Mouse (Mus musculus) kidney, embryonic 14.5 days (tissue): ENCODE results near the gene Snx11. TPM values are rescaled to one million over a fixed set of nuclear protein-coding genes. Genes with fewer than 3 reads are reported as not detected.

ENCODE experiments used
- ATAC-seq: fragments of 200-750 bp; cut with Nextera tagmentation; 2 replicates; pipeline ENCODE4 v1.8.0; 2017; ENCODE audit warnings: moderate number of reproducible peaks, mild to moderate bottlenecking, moderate TSS enrichment, moderate library complexity; ENCODE audit not compliant: low FRiP score, low TSS enrichment
- H3K27ac ChIP-seq: fragments of 300-500 bp; sonication (generic); 2 replicates; pipeline ENCODE4 v1.5.1; 2014; ENCODE audit warnings: low read depth, mild to moderate bottlenecking, low read length, moderate library complexity, mixed read lengths
- H3K27me3 ChIP-seq: fragments of 300-500 bp; sonication (generic); 2 replicates; pipeline ENCODE4 v1.6.1; 2014; ENCODE audit warnings: mild to moderate bottlenecking, low read length; ENCODE audit not compliant: control insufficient read depth, insufficient read depth
- H3K36me3 ChIP-seq: fragments of 300-500 bp; sonication (generic); 2 replicates; pipeline ENCODE4 v1.6.1; 2014; ENCODE audit warnings: low read length, mixed read lengths; ENCODE audit not compliant: control insufficient read depth, insufficient read depth
- H3K4me1 ChIP-seq: fragments of 300-500 bp; sonication (generic); 2 replicates; pipeline ENCODE4 v1.6.1; 2014; ENCODE audit warnings: low read length, mixed read lengths; ENCODE audit not compliant: control insufficient read depth, insufficient read depth
- H3K4me2 ChIP-seq: fragments of 300-500 bp; sonication (generic); replicated peaks from 2 replicates; pipeline ENCODE4 v1.6.1; 2014; ENCODE audit warnings: low read depth, mild to moderate bottlenecking, low read length
- H3K4me3 ChIP-seq: fragments of 300-500 bp; sonication (generic); 2 replicates; pipeline ENCODE4 v1.5.1; 2014; ENCODE audit warnings: mild to moderate bottlenecking, low read length
- H3K9ac ChIP-seq: fragments of 300-500 bp; sonication (generic); 2 replicates; pipeline ENCODE4 v1.6.1; 2014; ENCODE audit warnings: low read depth, mild to moderate bottlenecking, low read length, moderate library complexity
- H3K9me3 ChIP-seq: fragments of 300-500 bp; sonication (generic); 2 replicates; pipeline ENCODE4 v1.6.1; 2016; ENCODE audit warnings: low read length; ENCODE audit not compliant: control insufficient read depth
- WGBS: fragments of 180-500 bp; shearing (Covaris S2); extraction: QIAGEN DNeasy Blood & Tissue Kit; methylation state at CpG from one replicate; pipeline ENCODE4 v1.1.7; 2014; 5-methylcytosine and 5-hydroxymethylcytosine counted together
- polyA plus RNA-seq: library from polyadenylated mRNA; unstranded; fragments of >200 nt; fragmentation: Nextera tagmentation; extraction: Ambion mirVana; gene quantifications from 2 replicates; pipeline ENCODE4 v1.2.1, GENCODE M21; 2014

The Snx11 gene
- 8.6 and 10.2 TPM in 2 replicates for polyA plus RNA-seq

DNA sequence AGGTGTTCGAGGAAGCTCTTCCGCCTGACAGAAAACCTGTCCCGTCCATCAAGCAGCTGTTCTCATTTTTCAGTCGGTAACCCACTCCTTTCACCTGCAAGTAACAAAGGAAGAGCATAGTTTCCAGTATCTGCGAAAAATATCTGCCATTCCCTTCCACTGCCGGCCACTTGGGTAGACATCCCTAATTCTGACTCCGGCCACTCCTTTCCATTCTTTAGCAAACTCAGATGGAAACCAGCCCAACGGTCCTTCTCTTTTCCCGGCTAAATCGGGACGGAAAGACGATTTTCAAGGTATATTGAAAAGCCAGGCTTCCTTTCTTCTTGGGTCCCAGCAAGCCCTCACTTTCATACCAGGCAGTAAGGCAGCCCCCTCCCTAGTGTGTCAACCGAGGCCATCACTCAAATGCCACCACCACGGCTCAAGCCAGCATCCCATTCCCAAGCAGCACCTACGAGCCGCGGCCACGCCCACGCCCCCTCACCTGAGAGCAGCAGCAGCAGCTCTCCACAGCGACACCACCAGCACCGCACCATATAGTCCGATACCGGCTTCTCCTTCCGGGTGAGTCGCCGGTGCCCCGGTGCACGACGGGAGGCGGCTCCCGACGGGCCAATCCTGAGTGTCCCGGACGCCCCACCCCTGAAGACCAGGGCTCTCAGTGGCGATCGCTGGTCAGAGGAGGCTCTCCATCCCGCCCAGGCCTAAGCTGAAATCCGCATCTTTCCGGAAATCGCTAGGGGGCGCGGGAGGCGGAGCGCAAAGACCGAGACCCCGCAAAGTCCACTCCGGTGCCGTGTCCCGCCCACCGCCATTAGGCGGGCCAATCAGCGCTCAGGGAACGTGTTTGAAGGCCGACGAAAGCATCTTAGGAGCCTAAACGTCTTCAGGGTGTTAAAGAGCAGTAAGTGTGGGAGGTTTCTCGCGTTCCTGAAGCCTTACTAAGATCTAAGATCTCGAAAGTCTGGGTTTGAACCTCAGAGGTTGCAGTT lies at the start of gene Snx11:
Snx11 (minus strand) TSS at position 592 of the 995 bp plus-strand sequence.
- ATAC-seq = peak; percentile 100
- Histone ChIP-seq H3K36me3 (peaks cover 12% of the 10 kb centered on the region), H3K27ac (peak within 1 kb of the TSS; percentile 65; the same call in 1 of the 2 replicates), H3K4me1 (peaks cover 13% of the 10 kb centered on the region), H3K27me3 (no peaks in the 10 kb centered on the region), H3K9me3 (no peaks in the 10 kb centered on the region), H3K9ac (peak within 1 kb of the TSS; percentile 58), H3K4me2 (peak within 1 kb of the TSS; percentile 83), H3K4me3 (peak within 1 kb of the TSS; percentile 75)
- WGBS = under 1% methylated on average over 59 of the region's 59 CpGs

DNA sequence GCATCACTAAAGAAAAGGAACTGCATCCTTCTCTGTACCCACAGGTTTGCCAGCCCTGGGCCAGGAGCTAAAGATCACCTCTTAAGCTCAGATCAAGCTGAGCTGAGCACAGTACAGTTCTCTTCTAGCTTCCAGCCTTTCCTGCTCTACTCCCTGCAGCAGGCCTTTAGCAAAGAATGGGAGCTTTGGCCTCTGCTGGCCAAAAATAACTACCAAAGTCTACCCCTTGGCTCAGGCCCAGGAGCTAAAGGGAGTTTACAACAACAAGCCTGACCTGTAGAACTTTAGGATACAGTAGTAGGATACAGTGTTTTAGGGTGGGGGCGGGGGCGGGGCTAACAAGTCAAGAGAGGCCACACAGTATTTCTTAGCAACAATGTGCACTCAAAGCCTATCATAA lies 49.1 kb upstream of the Snx11 start:
- ATAC-seq = no peak
- Histone ChIP-seq H3K27ac (no peak overlapping the region; the same call in 1 of the 2 replicates), H3K27me3 (no peaks in the 10 kb centered on the region), H3K4me2 (peak overlapping the region; percentile 87), H3K9ac (peak overlapping the region; percentile 40; the same call in 1 of the 2 replicates), H3K4me3 (peak overlapping the region; percentile 80; the same call in 1 of the 2 replicates), H3K4me1 (peaks cover 61% of the 10 kb centered on the region), H3K36me3 (peaks cover 32% of the 10 kb centered on the region), H3K9me3 (no peaks in the 10 kb centered on the region)
- 46% methylated on average over 2 of the region's 2 CpGs for WGBS

DNA sequence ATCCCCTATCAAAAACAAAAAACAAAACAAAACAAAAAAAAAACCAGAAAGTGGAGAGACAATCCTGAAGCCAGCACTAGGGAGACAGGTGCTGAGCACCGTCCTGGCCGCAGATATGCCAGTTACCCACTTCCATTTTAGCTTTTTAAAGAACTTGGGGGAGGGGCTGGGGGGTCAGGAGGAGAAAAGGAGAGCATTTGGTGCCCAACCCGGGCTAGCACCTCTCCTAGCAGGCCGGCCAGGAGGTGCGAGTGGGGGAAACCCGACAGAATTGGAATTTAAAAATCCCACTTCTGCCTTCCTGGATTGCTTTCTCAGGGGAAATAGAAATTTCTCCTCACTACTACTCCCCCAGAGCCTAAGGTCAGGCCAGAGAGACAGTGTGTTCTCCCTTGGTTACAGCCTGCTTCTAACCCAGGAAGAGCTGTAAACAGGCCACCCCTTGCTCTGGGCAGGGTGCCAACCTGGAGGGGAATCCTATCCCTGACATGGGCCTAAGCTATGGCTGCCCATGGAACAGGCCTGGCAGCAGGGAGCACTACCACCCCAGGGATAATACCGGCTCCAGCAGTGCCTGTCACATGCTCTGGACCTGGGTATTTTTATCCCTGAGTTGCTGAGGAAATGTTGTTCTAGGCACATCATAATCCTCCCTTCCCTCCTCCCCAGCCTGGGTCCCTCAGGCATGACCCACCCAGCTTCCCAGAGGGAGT lies 47.6 kb upstream of the Snx11 start:
- Histone ChIP-seq H3K36me3 (peaks cover 48% of the 10 kb centered on the region), H3K9me3 (no peaks in the 10 kb centered on the region), H3K4me2 (peak overlapping the region; percentile 93), H3K27ac (peak overlapping the region; percentile 86), H3K4me3 (peak overlapping the region; percentile 55; the same call in 1 of the 2 replicates), H3K27me3 (no peaks in the 10 kb centered on the region), H3K9ac (peak overlapping the region; percentile 45; the same call in 1 of the 2 replicates), H3K4me1 (peaks cover 61% of the 10 kb centered on the region)
- WGBS = 23% methylated on average over 7 of the region's 7 CpGs
- no peak for ATAC-seq

DNA sequence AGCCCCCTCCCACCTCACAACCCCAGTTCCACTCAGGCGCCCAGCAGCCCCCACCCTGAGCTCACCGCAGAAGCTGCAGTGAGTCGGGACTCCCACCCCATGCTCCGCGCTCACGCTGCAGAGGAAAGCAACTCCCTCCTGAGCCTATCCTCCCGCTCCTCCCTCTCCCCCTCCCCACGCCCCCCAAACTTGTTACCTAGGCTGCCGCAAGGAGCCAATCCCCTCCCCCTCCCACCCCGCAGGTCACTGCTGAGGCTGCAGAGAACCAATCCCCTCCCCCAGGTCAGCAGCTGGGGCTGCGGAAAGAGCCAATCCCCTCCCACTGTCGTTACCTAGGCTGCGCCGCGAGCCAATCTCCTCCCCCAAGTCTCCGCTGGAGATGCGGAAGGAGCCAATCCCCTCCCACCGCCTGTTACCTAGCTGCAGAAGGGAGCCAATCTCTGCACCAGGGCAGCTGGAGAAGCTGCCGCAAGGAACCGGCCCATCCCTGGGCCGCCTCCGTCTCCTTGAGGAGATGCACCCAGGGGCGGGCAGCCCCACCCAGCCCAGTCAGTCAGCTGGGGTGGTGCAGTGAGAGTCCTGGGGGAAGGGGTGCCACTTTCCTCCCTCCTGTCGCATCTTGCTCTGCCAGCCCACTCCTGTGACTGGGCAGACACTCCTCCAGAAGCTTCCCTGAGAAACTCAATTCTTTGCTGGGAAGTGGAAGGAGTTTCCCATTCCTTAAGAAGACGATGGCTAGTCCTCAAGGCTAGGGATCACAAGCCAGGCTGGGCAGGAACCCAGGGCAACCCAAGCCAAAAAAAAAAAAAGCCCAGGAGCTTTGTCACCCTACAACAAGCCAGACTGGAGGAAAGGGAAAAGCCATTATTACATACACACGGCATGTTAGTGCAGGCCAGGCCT lies 46.8 kb upstream of the Snx11 start:
- peak; percentile 92 for ATAC-seq
- H3K4me3 ChIP-seq = peak overlapping the region; percentile 55
- H3K27ac ChIP-seq = peak overlapping the region; percentile 86
- H3K4me1 ChIP-seq = peaks cover 61% of the 10 kb centered on the region
- peak overlapping the region; percentile 73 for H3K9ac ChIP-seq
- peaks cover 56% of the 10 kb centered on the region for H3K36me3 ChIP-seq
- under 1% methylated on average over 21 of the region's 26 CpGs for WGBS
- H3K9me3 ChIP-seq = no peaks in the 10 kb centered on the region
- H3K27me3 ChIP-seq = no peaks in the 10 kb centered on the region
- H3K4me2 ChIP-seq = peak overlapping the region; percentile 93

DNA sequence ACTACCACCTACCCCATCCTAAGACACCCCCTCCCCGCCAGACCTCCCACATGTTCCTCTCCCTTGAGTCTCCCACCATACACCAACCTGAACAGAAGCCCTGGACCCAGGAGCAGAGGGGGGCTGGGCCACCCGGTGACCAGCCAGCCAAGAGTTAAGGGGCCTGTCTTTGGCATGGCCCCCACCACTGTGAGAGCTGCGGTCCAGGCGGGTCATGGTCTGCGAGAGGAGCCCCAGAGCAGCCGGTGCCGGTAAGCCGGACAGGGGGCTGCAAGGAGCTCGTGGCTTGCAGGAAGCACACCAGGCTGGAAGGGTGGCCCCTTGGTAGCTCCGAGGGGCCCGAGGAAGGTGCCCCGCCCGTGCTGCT lies 46.1 kb upstream of the Snx11 start:
- peak overlapping the region; percentile 55 for H3K4me3 ChIP-seq
- no peak; the same call in none of the 2 replicates for ATAC-seq
- H3K4me2 ChIP-seq = peak overlapping the region; percentile 93
- peak overlapping the region; percentile 73 for H3K9ac ChIP-seq
- peaks cover 63% of the 10 kb centered on the region for H3K36me3 ChIP-seq
- H3K4me1 ChIP-seq = peaks cover 57% of the 10 kb centered on the region
- H3K27ac ChIP-seq = peak overlapping the region; percentile 74
- no peaks in the 10 kb centered on the region for H3K9me3 ChIP-seq
- 7% methylated on average over 12 of the region's 13 CpGs for WGBS
- no peaks in the 10 kb centered on the region for H3K27me3 ChIP-seq

DNA sequence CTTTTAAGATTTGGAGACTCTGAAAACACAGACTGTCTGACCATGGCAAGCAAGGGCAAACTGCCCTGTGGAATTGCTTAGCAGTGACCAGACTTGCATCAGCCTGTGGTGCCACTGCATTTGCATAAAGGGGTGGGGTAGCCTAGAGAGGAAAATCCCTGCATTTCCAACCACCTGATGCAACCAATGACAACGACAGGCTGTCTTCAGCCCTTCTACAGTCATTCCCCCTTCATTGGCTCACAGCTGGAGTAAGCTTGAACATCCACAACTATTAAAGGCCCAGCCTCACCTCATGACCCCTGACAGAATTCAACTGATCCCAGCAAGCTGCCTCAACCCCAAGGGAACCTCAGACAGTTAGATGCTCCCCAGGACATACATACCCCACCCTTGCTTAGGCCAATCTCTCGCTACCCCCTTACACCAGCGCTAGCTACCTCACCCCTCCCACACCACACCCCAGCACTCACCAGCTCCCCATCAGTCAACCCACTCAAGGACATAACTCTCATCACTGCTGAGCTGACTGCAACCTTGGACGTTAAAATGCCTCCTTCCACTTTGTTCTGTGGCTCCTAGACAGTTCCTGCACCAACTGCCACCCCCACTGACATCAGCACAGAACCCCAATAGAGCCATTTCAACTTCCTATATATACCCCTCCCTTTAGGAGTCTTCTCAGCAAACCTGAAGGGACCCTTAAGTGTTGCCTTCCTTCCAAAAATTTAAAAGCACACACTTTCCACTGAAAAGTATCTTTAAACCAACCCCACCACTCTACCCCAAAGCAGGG lies 45.5 kb upstream of the Snx11 start:
- Histone ChIP-seq H3K4me1 (peaks cover 51% of the 10 kb centered on the region), H3K27me3 (no peaks in the 10 kb centered on the region), H3K27ac (peak overlapping the region; percentile 74; the same call in 1 of the 2 replicates), H3K4me3 (peak overlapping the region; percentile 55), H3K9me3 (no peaks in the 10 kb centered on the region), H3K9ac (peak overlapping the region; percentile 73; the same call in 1 of the 2 replicates), H3K4me2 (peak overlapping the region; percentile 93), H3K36me3 (peaks cover 69% of the 10 kb centered on the region)
- ATAC-seq = no peak
- WGBS = 47% methylated on average over 4 of the region's 4 CpGs

DNA sequence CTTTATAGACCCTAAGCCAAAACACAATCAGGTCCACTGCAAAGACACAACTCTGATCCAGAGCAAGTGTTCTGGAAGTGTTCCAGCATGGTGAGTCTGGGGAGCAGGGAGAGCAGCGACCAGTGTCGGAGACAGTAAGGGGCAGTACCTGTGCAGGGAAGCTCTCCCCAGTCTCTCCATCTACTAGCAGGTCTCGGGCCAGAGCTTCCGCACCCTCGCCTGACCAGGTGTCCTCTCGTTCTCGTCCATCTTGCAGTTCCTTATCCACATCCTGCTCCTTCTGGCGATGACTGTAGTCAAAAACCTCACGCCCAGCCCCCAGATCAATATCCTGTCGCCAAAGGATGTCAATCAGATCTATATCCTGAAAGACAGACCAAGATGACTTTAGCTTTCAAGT lies 44.6 kb upstream of the Snx11 start:
- no peak for ATAC-seq
- Histone ChIP-seq H3K27me3 (no peaks in the 10 kb centered on the region), H3K4me1 (peaks cover 42% of the 10 kb centered on the region), H3K9ac (no peak overlapping the region), H3K27ac (no peak overlapping the region), H3K4me2 (no peak overlapping the region), H3K4me3 (no peak overlapping the region), H3K9me3 (no peaks in the 10 kb centered on the region), H3K36me3 (peaks cover 70% of the 10 kb centered on the region)
- 93% methylated on average over 10 of the region's 10 CpGs for WGBS
